In the genomic region with DNA sequence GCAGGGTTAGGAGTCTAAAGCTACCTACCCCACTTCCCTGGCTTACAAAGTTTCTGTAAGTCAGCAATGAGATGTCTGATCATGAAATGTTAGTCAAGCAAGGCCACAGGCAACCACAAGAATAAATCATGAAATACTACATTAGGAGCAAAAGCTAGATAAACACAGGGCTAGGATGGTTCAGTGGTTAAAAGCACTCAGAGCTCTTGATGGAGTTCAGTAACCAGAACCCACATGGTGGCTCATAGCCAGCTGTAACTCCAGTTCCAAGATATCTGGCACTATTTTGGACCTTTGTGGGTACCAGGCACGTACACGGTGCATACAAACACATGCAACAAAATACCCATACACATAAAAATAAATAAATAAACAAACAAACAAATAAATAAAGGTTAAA, we compare ENCODE assay signal across 33 mouse cellular contexts. TPM values are rescaled to one million over a fixed set of nuclear protein-coding genes. Genes with fewer than 3 reads are reported as not detected.
DNase-seq lines count a peak whose midpoint lies in the region; ATAC-seq lines count a peak whose summit lies in the region.
"Had no signal": no experiment of that assay in that cellular context is flagged by ENCODE, and none has a peak within 500 bp of the region (broad histone marks: within the 10 kb centered on the region; RNA-seq: fewer than 3 reads in every experiment).

No protein-coding gene starts in this region.

- H3K4me3 ChIP-seq in forebrain, embryonic 11.5 days (ENCODE audit: low read depth, low read length) = no peak overlapping the region
- H3K4me3 ChIP-seq in hindbrain, embryonic 14.5 days (replicated peaks; ENCODE audit: low read length) = no peak overlapping the region
- H3K4me3 ChIP-seq: heart, embryonic 12.5 days; hindbrain, embryonic 10.5 days; liver, embryonic 12.5 days; megakaryocyte, embryonic 14.5 days; neural tube, embryonic 15.5 days; stomach, embryonic 15.5 days had no signal

- no peaks in the 10 kb centered on the region for H3K9me3 ChIP-seq in forebrain, embryonic 11.5 days (ENCODE audit: control insufficient read depth, low read length)
- H3K9me3 ChIP-seq in hindbrain, embryonic 14.5 days (ENCODE audit: control insufficient read depth, low read length) = no peaks in the 10 kb centered on the region
- H3K9me3 ChIP-seq: heart, embryonic 12.5 days; hindbrain, embryonic 10.5 days; liver, embryonic 12.5 days; megakaryocyte, embryonic 14.5 days; neural tube, embryonic 15.5 days; stomach, embryonic 15.5 days had no signal

- peak; percentile 43 for DNase-seq in adrenal gland, adult 2 months
- DNase-seq in adrenal gland, postnatal 4 days (ENCODE audit: low spot score in 2 of 2) = no peak
- peak; percentile 15 for DNase-seq in heart, adult 8-10 months (ENCODE audit: low spot score)
- no peak for DNase-seq in heart, postnatal 25 days (ENCODE audit: low spot score)
- DNase-seq in adrenal gland, adult 8-10 months = peak; percentile 11
- no peak for DNase-seq in forebrain, embryonic 11.5 days (ENCODE audit: low spot score)
- DNase-seq in hindbrain, embryonic 14.5 days (ENCODE audit: low spot score) = no peak
- DNase-seq: cerebellum, adult 11 months; cerebellum, postnatal 10 days; kidney, adult 18-20 months; kidney, postnatal 4 days; layer of hippocampus, postnatal 36 days; left cerebral cortex, postnatal 4 days; liver, postnatal 0 days; lung, postnatal 36 days; midbrain, embryonic 14.5 days; retina, postnatal 1 day; right cerebral cortex, postnatal 14 days; thymus, postnatal 14 days had no signal

- H3K4me2 ChIP-seq in forebrain, embryonic 11.5 days (ENCODE audit: low read depth, low read length, severe bottlenecking) = no peak overlapping the region
- no peak overlapping the region for H3K4me2 ChIP-seq in hindbrain, embryonic 14.5 days (replicated peaks)
- H3K4me2 ChIP-seq: heart, embryonic 12.5 days; liver, embryonic 12.5 days; neural tube, embryonic 15.5 days; stomach, embryonic 15.5 days had no signal

- no peak overlapping the region for H3K9ac ChIP-seq in forebrain, embryonic 11.5 days (ENCODE audit: low read length)
- no peak overlapping the region for H3K9ac ChIP-seq in hindbrain, embryonic 14.5 days
- H3K9ac ChIP-seq: heart, embryonic 12.5 days; liver, embryonic 12.5 days; liver, postnatal 0 days; neural tube, embryonic 15.5 days; stomach, embryonic 15.5 days had no signal

- H3K36me3 ChIP-seq in forebrain, embryonic 11.5 days (ENCODE audit: control insufficient read depth, insufficient read depth, low read length) = no peaks in the 10 kb centered on the region
- H3K36me3 ChIP-seq in hindbrain, embryonic 14.5 days (replicated peaks; ENCODE audit: control insufficient read depth, insufficient read depth) = no peaks in the 10 kb centered on the region
- H3K36me3 ChIP-seq: neural tube, embryonic 15.5 days; stomach, embryonic 15.5 days had no signal

- H3K27ac ChIP-seq in forebrain, embryonic 11.5 days (ENCODE audit: low read depth, low read length) = no peak overlapping the region
- H3K27ac ChIP-seq in hindbrain, embryonic 14.5 days = no peak overlapping the region
- H3K27ac ChIP-seq: hindbrain, embryonic 10.5 days; liver, embryonic 12.5 days; neural tube, embryonic 15.5 days; stomach, embryonic 15.5 days had no signal

- intact Hi-C loops in heart, postnatal 25 days (cut with DNase I) = no loop called here

- 95% methylated on average over 2 of the region's 2 CpGs for WGBS in forebrain, embryonic 11.5 days
- 94% methylated on average over 2 of the region's 2 CpGs for WGBS in hindbrain, embryonic 14.5 days

- no peaks in the 10 kb centered on the region for H3K4me1 ChIP-seq in forebrain, embryonic 11.5 days (replicated peaks; ENCODE audit: control insufficient read depth, insufficient read depth, low read length)
- H3K4me1 ChIP-seq in hindbrain, embryonic 14.5 days (replicated peaks; ENCODE audit: control insufficient read depth, insufficient read depth, low read length) = no peaks in the 10 kb centered on the region
- H3K4me1 ChIP-seq: hindbrain, embryonic 10.5 days; stomach, embryonic 15.5 days had no signal

- ATAC-seq in megakaryocyte progenitor cell, adult 5-6 weeks (replicated peaks; ENCODE audit: poor library complexity) = peak; percentile 47
- no peak for ATAC-seq in forebrain, embryonic 11.5 days (replicated peaks; ENCODE audit: low FRiP score)
- no peak for ATAC-seq in hindbrain, embryonic 14.5 days (ENCODE audit: low FRiP score)
- ATAC-seq: activated CD4-positive, CD25-positive, alpha-beta regulatory T cell, adult 4 months; forebrain, embryonic 14.5 days; hindbrain, embryonic 16.5 days; liver, embryonic 12.5 days; liver, postnatal 0 days had no signal

- no peaks in the 10 kb centered on the region for H3K27me3 ChIP-seq in forebrain, embryonic 11.5 days (ENCODE audit: control insufficient read depth, insufficient read depth, low read length)
- no peaks in the 10 kb centered on the region for H3K27me3 ChIP-seq in hindbrain, embryonic 14.5 days (ENCODE audit: control insufficient read depth, insufficient read depth, low read length)
- H3K27me3 ChIP-seq: heart, embryonic 12.5 days; liver, embryonic 12.5 days; megakaryocyte, embryonic 14.5 days; neural tube, embryonic 15.5 days; stomach, embryonic 15.5 days had no signal

RNA-seq across cellular contexts. Expression of gene Armc8, which starts 15.7 kb away (rescaled TPM):
- 10 to 100 TPM; 25.3 to 33.5 TPM for total RNA-seq in adrenal gland, adult 2 months (2021)
- polyA plus RNA-seq in adrenal gland, adult 2 months (2012; rRNA removed) = 7.9 and 8.8 TPM in 2 replicates
- total RNA-seq in adrenal gland, postnatal 4 days (2021) = 10 to 100 TPM; 34.3 to 38.9 TPM
- 10 to 100 TPM; 15.5 to 17.6 (median 16.1) TPM for total RNA-seq in heart, adult 8-10 months (2022)
- 10 to 100 TPM; 21.2 to 22.1 TPM for total RNA-seq in heart, postnatal 25 days (2021)
- 10 to 100 TPM; 31.3 to 35.5 (median 32.3) TPM for total RNA-seq in adrenal gland, adult 8-10 months (2022)
- total RNA-seq in megakaryocyte progenitor cell, adult 5-6 weeks (2015) = 30.4 and 34.6 TPM in 2 replicates
- total RNA-seq in megakaryocyte progenitor cell, adult 5-6 weeks (2017) = 32.2 and 36.6 TPM in 2 replicates
- 38.9 and 39.9 TPM in 2 replicates for polyA plus RNA-seq in forebrain, embryonic 11.5 days (2014; fragmentation: Nextera tagmentation; extraction: Ambion mirVana)
- 78.3 and 83.0 TPM in 2 replicates for polyA plus RNA-seq in hindbrain, embryonic 14.5 days (2014; fragmentation: Nextera tagmentation; extraction: Ambion mirVana)

RNA-seq across cellular contexts. Expression of gene Dbr1, which starts 22.6 kb away (rescaled TPM):
- total RNA-seq in adrenal gland, adult 2 months (2021) = 10 to 100 TPM; 12.9 to 13.9 TPM
- 9.9 and 11.9 TPM in 2 replicates for polyA plus RNA-seq in adrenal gland, adult 2 months (2012; rRNA removed)
- 10 to 100 TPM; 18.8 to 21.2 TPM for total RNA-seq in adrenal gland, postnatal 4 days (2021)
- total RNA-seq in heart, adult 8-10 months (2022) = 1 to 10 TPM; 5.2 to 6.7 (median 5.6) TPM
- total RNA-seq in heart, postnatal 25 days (2021) = 1 to 10 TPM; 6.5 to 6.8 TPM
- total RNA-seq in adrenal gland, adult 8-10 months (2022) = 10 to 100 TPM; 13.4 to 17.3 (median 16.5) TPM
- 21.0 and 22.2 TPM in 2 replicates for total RNA-seq in megakaryocyte progenitor cell, adult 5-6 weeks (2015)
- 55.0 and 56.5 TPM in 2 replicates for total RNA-seq in megakaryocyte progenitor cell, adult 5-6 weeks (2017)
- 37.2 and 39.8 TPM in 2 replicates for polyA plus RNA-seq in forebrain, embryonic 11.5 days (2014; fragmentation: Nextera tagmentation; extraction: Ambion mirVana)
- polyA plus RNA-seq in hindbrain, embryonic 14.5 days (2014; fragmentation: Nextera tagmentation; extraction: Ambion mirVana) = 22.1 and 23.7 TPM in 2 replicates

RNA-seq across cellular contexts. Expression of gene A4gnt, which starts 59.3 kb away (rescaled TPM):
- total RNA-seq in adrenal gland, adult 2 months (2021) = not detected
- not detected in 2 replicates for polyA plus RNA-seq in adrenal gland, adult 2 months (2012; rRNA removed)
- total RNA-seq in adrenal gland, postnatal 4 days (2021) = under 1 TPM in 1 of 2 experiments, not detected in 1; 0.20 TPM
- not detected for total RNA-seq in heart, adult 8-10 months (2022)
- not detected for total RNA-seq in heart, postnatal 25 days (2021)
- not detected for total RNA-seq in adrenal gland, adult 8-10 months (2022)
- not detected in 2 replicates for total RNA-seq in megakaryocyte progenitor cell, adult 5-6 weeks (2015)
- not detected in 2 replicates for total RNA-seq in megakaryocyte progenitor cell, adult 5-6 weeks (2017)
- not detected in 2 replicates for polyA plus RNA-seq in forebrain, embryonic 11.5 days (2014; fragmentation: Nextera tagmentation; extraction: Ambion mirVana)
- polyA plus RNA-seq in hindbrain, embryonic 14.5 days (2014; fragmentation: Nextera tagmentation; extraction: Ambion mirVana) = not detected in 2 replicates
- total RNA-seq: left cerebral cortex, postnatal 4 days had no signal
- polyA plus RNA-seq: activated CD4-positive, CD25-positive, alpha-beta regulatory T cell, adult 4 months; forebrain, embryonic 14.5 days; gonadal fat pad, adult 2 months; heart, embryonic 12.5 days; heart, postnatal 0 days; hindbrain, embryonic 10.5 days; hindbrain, embryonic 16.5 days; limb, embryonic 14.5 days; liver, embryonic 12.5 days; liver, postnatal 0 days; lung, embryonic 16.5 days; midbrain, embryonic 14.5 days; neural tube, embryonic 15.5 days had no signal

Comparison
In these comparisons a context has a peak if more than half of its experiments do, and no peak if none do; other contexts are left out.
1. DNase-seq: peak in adrenal gland, adult 2 months (single experiment), heart, adult 8-10 months (single experiment) and adrenal gland, adult 8-10 months (single experiment); none in adrenal gland, postnatal 4 days (0 of 2), heart, postnatal 25 days (single experiment), forebrain, embryonic 11.5 days (single experiment) and hindbrain, embryonic 14.5 days (single experiment).